Mouse (Mus musculus) embryonic fibroblast, embryonic 13.5 days (primary cell): Measurements from ENCODE around the gene Fbxw5.

Source experiments
- CTCF ChIP-seq: IDR thresholded peaks from 2 replicates; pipeline ENCODE4 v1.5.1; 2011; ENCODE audit warnings: mild to moderate bottlenecking, control low read depth, low read length, moderate library complexity, borderline replicate concordance; ENCODE audit not compliant: insufficient read depth
- POLR2A ChIP-seq: IDR thresholded peaks from 2 replicates; pipeline ENCODE4 v1.6.1; 2011; ENCODE audit warnings: low read depth, mild to moderate bottlenecking, control low read depth, low read length, moderate library complexity

- TF ChIP-seq CTCF (no peak), POLR2A (no peak)
Observed at GRCm38 (mm10) chr2:25460135-25460534, 40.4 kb upstream of the Fbxw5 start.
